Mouse (Mus musculus): Measurements from ENCODE around the gene Anln. TPM values are rescaled to one million over a fixed set of nuclear protein-coding genes. Genes with fewer than 3 reads are reported as not detected.
"Not testable (repeated sequence)": the region's sequence is repeated elsewhere in the genome, so short reads cannot be mapped to it uniquely, and the experiment has no call there.

The Anln gene
- total RNA-seq, 1 experiment from 2014 or later = 8.6 TPM

DNA sequence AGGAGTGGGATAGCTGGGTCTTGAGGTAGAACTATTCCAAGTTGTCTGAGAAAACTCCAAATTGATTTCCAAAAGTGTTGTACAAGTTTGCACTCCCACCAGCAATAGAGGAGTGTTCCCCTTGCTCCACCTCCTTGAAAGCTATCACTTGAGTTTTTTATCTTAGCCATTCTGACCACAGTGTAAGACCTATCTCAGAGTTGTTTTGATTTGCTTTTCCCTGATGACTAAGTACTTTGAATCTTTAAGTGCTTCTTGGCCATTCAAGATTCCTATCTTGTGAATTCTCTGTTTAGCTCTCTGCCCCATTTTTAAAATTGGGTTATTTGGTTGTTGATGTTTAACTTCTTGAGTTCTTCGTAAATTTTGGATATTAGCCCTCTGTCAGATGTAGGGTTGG lies 69.9 kb downstream of the Anln start:
- DNase-seq = no peak

DNA sequence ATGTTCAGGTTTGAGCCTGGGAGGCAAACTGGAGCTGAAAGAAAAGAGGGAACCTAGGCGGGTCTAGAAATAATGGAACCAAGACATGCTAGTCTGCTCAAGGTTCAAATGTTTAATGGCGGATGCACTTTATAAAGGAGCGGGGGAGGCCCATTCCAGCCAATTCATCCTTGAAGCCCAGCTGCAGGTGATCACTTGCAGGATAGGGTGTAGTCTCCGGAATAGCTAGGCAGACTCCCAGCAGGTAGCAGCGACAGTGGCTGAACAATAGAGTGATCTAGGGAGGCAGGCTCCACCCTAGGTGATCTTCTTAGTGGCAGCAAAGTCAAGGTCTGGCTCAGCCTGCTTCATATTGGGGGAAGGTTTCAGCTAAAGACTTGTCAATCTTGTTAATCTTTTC lies 72.9 kb downstream of the Anln start:
- not testable (repeated sequence) for DNase-seq

DNA sequence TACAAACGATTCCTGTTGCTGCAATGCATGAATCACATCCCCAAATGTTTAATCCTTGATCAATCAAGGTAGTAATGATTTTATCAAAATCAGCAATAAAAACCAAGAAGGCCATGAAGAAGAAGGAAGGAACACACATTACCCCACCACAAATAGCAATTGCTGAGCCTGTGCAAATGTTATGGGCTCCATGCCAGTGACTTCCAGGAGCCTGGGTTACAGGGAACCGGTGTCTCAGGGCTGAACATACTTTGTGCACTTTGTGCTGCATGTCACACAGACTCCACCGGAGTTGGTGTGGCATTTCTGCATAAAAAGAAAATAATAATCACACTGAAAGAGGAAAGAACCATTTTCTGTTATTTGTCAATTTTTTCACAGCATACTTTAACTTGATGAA lies 74.9 kb downstream of the Anln start:
- DNase-seq = no peak

DNA sequence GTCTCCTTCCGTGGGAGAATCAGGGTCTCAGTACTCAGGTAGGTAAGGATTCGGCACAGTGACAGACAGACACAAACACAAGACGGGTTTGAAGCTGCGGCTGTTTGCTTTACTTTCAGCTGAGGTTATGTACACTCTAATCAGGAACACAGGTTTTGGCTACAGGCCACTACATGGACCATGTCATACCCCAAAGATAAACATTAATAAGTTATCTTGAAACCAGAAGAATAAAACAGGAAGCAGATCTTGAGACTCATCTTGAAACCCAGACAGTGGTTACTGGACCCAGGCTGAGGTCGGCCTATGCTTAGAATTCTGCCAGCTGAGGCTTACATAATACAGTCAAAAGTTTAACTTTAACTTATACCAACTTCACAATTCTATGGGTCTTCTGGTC lies 75.8 kb downstream of the Anln start:
- DNase-seq = no peak

DNA sequence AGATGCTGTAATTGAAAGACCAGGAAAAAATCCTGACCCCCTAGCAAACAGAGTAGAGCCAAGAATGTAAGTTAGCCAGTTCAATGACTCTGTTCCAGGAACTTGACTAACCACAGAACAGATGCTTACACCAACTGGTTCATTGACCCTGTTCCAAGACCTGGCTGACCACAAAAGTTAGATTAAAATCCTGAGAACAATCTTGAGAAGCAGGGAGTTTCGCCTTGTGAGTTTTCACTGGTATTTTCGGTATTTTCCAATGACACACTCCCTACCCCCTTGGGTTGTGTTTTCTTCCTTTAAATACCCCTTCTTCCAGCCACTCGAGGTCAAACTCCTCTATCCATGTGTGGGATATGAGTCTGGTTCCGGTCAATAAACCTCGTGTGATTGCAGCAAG lies 79.3 kb downstream of the Anln start:
- DNase-seq = no peak

DNA sequence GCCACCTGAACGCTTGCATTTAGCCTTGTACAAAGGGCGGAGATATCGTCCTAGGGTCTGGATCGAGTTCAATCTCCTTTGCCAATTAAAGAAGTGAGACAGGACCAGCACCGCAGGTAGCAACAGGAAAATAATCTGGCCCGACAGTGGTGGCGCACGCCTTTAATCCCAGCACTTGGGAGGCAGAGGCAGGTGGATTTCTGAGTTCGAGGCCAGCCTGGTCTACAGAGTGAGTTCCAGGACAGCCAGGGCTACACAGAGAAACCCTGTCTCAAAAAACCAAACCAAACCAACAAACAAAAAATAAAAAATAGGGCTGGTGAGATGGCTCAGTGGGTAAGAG lies 81.1 kb downstream of the Anln start:
- DNase-seq = not testable (repeated sequence)

DNA sequence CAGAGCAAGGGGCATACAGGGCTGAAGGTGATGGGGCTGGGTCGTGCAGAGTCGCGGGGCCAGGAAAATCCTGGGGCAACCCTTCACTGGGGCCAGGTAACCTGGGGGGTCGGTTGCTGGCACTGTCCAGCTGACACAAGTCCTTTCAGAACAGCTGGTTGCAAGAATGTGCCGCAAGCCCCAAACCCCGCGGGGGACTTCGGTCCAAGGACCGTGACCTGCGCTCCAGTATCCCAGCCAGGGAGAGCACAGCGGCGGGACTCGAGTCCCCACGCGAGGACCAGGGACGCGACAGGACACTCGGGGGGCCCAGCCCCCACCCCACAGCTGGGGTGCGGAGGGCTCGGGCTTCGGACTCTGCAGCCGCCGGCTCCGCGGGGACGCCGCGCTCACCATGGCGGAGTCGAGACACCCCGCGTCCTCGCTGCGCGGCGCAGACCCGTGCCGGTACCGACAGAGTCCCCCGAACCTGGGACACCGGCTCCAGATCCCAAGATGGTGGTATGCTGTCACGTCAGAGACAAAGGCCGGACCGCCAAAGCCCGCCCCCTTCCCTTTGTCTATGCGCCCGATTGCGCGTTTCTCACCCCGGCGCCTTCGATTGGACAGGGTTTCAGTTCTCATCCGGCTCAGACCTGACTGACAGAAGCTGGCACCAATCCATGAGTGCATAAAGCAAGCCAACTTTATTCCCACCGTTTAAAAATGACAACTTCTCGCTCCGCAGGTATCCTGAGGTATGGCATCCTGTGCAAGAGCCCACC lies 81.7 kb downstream of the Anln start, which contains the start of gene Zfp810:
TSS of gene Zfp810 (minus strand) at position 493 of the 764 bp plus-strand sequence.
- DNase-seq = peak; percentile 87

DNA sequence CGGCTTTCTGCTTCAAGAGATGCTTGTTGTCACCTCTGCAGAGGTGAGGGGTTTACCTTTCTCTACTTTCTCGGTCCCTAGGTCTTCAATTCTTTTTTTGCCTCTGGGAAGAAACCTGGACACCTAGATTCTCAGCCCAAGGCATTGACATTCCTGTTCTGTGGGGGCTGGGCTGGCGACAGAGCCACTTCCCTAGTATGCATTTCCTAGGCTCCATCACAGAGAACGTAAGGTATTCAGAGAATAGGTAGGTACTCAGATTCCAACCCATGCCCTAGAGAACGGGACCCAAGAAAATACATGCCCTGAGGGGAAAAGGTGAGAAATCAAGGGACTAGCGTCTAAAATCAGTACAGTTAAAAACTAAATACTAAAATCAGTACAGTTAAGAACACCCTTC lies 82.3 kb downstream of the Anln start:
- no peak for DNase-seq

DNA sequence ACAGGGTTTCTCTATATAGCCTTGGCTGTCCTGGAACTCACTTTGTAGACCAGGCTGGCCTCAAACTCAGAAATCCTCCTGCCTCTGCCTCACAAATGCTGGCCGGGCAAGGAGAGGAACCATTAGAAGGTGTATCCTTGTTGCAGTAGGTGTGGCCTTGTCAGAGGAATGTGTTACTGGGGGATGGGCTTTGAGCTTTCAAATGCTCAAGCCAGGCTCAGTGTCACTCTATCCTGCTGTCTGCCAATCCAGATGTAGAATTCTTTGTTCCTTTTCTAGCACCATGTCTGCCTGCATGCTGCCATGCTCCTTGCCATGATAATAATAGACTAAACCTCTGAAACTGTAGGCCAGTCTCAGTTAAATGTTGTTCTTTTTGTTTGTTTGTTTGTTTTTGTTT lies 86.8 kb downstream of the Anln start:
- DNase-seq = no peak

Other genes with a start within 250 kb of the Anln start
- 52.5 and 64.8 TPM in 2 replicates for gene Pigyl, start 232.3 kb downstream of the Anln start, total RNA-seq (2021)
- gene Zfp872, start 201.1 kb downstream of the Anln start, total RNA-seq (2021) = 2.4 and 3.2 TPM in 2 replicates
- gene Zfp809, start 163.5 kb downstream of the Anln start, total RNA-seq (2021) = 46.4 and 52.1 TPM in 2 replicates
- 0.82 and 1.1 TPM in 2 replicates for gene Zfp599, start 129.3 kb downstream of the Anln start, total RNA-seq (2021)
- gene Zfp810, start 81.5 kb downstream of the Anln start, total RNA-seq (2021) = 7.9 and 11.0 TPM in 2 replicates
- gene 9530077C05Rik, start 22.3 kb upstream of the Anln start, total RNA-seq (2021) = 6.6 and 7.2 TPM in 2 replicates
- not detected in 2 replicates for gene Gm17545, start 65.1 kb upstream of the Anln start, total RNA-seq (2021)
- 38.4 and 42.4 TPM in 2 replicates for gene Rp9, start 80.6 kb upstream of the Anln start, total RNA-seq (2021)
- gene Bbs9, start 86.5 kb upstream of the Anln start, total RNA-seq (2021) = 11.3 and 15.3 TPM in 2 replicates

All from adrenal gland, postnatal 25 days (tissue).